Mouse (Mus musculus): ENCODE results near the gene Arhgap45. TPM values are rescaled to one million over a fixed set of nuclear protein-coding genes. Genes with fewer than 3 reads are reported as not detected.

The Arhgap45 gene
- polyA plus RNA-seq, 1 experiment = 0.53 TPM

DNA sequence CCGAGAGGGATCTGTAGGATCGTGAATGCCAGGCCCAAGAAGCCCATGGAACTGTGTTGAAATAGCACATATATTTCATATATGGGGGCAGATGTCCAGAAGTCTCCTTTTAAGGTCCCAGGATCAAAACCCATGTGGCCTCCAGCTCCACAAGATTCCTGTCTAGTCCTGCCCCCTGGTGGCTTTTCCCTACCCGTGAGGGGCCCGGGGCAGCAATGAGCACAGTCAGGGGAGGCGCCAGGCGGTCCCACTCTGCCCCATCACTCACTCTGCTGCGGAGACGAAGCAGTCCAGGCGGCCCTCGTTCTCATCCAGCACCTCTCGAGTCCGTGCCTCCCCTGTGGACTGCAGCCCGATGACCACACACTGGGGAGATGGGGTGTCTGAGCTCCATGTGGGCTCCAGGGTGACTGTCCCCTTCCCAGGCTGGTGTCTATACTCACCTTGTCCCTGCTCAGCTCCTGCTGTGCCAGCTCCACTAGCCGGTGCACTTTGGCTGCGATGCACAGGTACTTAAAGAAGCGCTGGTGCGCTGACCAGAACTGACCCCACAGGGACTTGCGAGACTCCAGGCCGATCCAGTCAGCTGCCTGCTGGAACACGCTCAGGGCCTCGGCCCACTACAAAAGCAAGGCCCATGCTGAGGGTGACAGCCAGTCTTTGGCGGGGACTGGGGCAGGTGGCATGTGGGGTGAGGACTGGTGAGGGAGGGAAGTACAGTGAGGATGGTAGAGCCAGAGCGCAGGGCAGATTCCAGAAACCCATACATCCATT, 47.6 kb downstream of the Arhgap45 start:
- Histone ChIP-seq H3K79me2 (ENCODE audit: control insufficient read depth, insufficient read depth) (no peaks in the 10 kb centered on the region), H3K36me3 (ENCODE audit: control insufficient read depth, insufficient read depth) (peaks cover 12% of the 10 kb centered on the region), H3K4me3 (no peak overlapping the region), H3K27me3 (ENCODE audit: control insufficient read depth, insufficient read depth, insufficient read length) (no peaks in the 10 kb centered on the region), H3ac (ENCODE audit: control insufficient read depth, insufficient read length) (no peak overlapping the region), H3K4me2 (ENCODE audit: low read depth) (no peak overlapping the region)
- TF ChIP-seq POLR2AphosphoS2 (IDR thresholded peaks at IDR 0.05; ENCODE audit: insufficient read length, low read depth) (no peak), MYOD1 (IDR thresholded peaks at IDR 0.05; ENCODE audit: control insufficient read depth in 1 of 3, insufficient read length in 2 of 3, low read depth in 2 of 3) (no peak), USF1 (IDR thresholded peaks at IDR 0.05; ENCODE audit: low read depth) (no peak), POLR2A (IDR thresholded peaks at IDR 0.05; ENCODE audit: insufficient read length, low read depth) (no peak), CEBPB (IDR thresholded peaks at IDR 0.05; ENCODE audit: insufficient read depth, poor library complexity, severe bottlenecking) (no peak), TCF12 (IDR thresholded peaks at IDR 0.05; ENCODE audit: insufficient read depth, poor library complexity, severe bottlenecking) (no peak), E2F4 (IDR thresholded peaks at IDR 0.05; ENCODE audit: insufficient read depth) (no peak), TCF3 (IDR thresholded peaks at IDR 0.05; ENCODE audit: insufficient read length, low read depth) (no peak), SRF (IDR thresholded peaks at IDR 0.05; ENCODE audit: control insufficient read depth, insufficient read length, low read depth) (no peak), MAX (IDR thresholded peaks at IDR 0.05; ENCODE audit: low read depth) (no peak), REST (IDR thresholded peaks at IDR 0.05; ENCODE audit: insufficient read depth, insufficient read length) (no peak), MYOG (IDR thresholded peaks at IDR 0.05; ENCODE audit: control insufficient read depth in 1 of 3, insufficient read depth in 1 of 3, insufficient read length in 2 of 3, low read depth in 2 of 3) (no peak)

DNA sequence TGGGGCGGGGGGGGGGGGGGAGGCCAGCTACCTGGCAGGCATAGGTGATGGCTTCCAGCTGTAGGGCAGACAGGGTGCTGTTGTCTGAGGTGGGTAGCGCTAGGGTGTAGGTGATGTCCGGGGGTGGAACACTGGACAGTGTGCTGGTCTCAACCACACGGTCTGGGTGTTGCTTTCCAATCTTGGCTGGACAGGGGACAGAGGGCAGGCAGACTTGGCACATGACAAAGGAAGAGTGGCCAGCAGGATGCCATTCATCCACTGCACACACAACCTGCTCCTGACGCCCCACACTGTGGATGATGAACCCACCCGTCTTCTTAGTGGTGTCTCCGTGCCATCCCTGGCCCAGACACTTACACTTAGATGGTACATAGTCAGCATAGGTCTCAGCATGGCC, 52.8 kb downstream of the Arhgap45 start:
- Histone ChIP-seq H3ac (ENCODE audit: control insufficient read depth, insufficient read length) (no peak overlapping the region), H3K27me3 (ENCODE audit: control insufficient read depth, insufficient read depth, insufficient read length) (no peaks in the 10 kb centered on the region), H3K79me2 (ENCODE audit: control insufficient read depth, insufficient read depth) (no peaks in the 10 kb centered on the region), H3K4me2 (ENCODE audit: low read depth) (no peak overlapping the region), H3K36me3 (ENCODE audit: control insufficient read depth, insufficient read depth) (peaks cover 7% of the 10 kb centered on the region), H3K4me3 (no peak overlapping the region)
- TF ChIP-seq REST (IDR thresholded peaks at IDR 0.05; ENCODE audit: insufficient read depth, insufficient read length) (no peak), E2F4 (IDR thresholded peaks at IDR 0.05; ENCODE audit: insufficient read depth) (no peak), USF1 (IDR thresholded peaks at IDR 0.05; ENCODE audit: low read depth) (no peak), TCF12 (IDR thresholded peaks at IDR 0.05; ENCODE audit: insufficient read depth, poor library complexity, severe bottlenecking) (no peak), TCF3 (IDR thresholded peaks at IDR 0.05; ENCODE audit: insufficient read length, low read depth) (no peak), MYOG (IDR thresholded peaks at IDR 0.05; ENCODE audit: control insufficient read depth in 1 of 3, insufficient read depth in 1 of 3, insufficient read length in 2 of 3, low read depth in 2 of 3) (no peak), MAX (IDR thresholded peaks at IDR 0.05; ENCODE audit: low read depth) (no peak), CEBPB (IDR thresholded peaks at IDR 0.05; ENCODE audit: insufficient read depth, poor library complexity, severe bottlenecking) (no peak), SRF (IDR thresholded peaks at IDR 0.05; ENCODE audit: control insufficient read depth, insufficient read length, low read depth) (no peak), POLR2AphosphoS2 (IDR thresholded peaks at IDR 0.05; ENCODE audit: insufficient read length, low read depth) (no peak), POLR2A (IDR thresholded peaks at IDR 0.05; ENCODE audit: insufficient read length, low read depth) (no peak)

DNA sequence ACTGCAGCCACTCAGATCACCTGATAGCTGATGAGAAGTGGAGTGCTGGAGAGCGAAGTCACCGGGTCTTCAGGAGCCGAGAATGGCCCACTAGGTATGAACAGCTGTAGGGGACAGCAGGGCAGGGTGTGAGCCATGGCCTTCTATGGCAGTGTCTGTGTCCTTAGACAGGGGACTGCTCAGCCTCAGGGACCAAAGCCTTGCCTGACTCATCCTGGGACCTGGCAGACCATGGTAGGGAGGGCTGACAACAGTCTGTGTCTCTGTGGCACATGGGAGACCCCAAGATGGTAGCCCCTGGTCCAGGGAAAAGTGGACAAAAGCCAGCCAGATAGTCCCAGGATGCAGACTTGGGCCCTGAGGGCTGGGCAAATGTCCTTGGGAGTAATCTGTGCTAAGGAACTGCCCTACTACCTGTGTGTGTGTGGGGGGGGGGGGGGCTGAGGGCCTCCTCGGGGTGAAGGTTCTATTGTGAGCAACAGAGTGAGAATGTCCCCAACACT, 53.5 kb downstream of the Arhgap45 start:
- TF ChIP-seq MYOG (IDR thresholded peaks at IDR 0.05; ENCODE audit: control insufficient read depth in 1 of 3, insufficient read depth in 1 of 3, insufficient read length in 2 of 3, low read depth in 2 of 3) (no peak), E2F4 (IDR thresholded peaks at IDR 0.05; ENCODE audit: insufficient read depth) (no peak), USF1 (IDR thresholded peaks at IDR 0.05; ENCODE audit: low read depth) (no peak), MAX (IDR thresholded peaks at IDR 0.05; ENCODE audit: low read depth) (no peak), REST (IDR thresholded peaks at IDR 0.05; ENCODE audit: insufficient read depth, insufficient read length) (no peak), TCF12 (IDR thresholded peaks at IDR 0.05; ENCODE audit: insufficient read depth, poor library complexity, severe bottlenecking) (no peak), POLR2AphosphoS2 (IDR thresholded peaks at IDR 0.05; ENCODE audit: insufficient read length, low read depth) (no peak), SRF (IDR thresholded peaks at IDR 0.05; ENCODE audit: control insufficient read depth, insufficient read length, low read depth) (peak; percentile 44)
- no peaks in the 10 kb centered on the region for H3K79me2 ChIP-seq (ENCODE audit: control insufficient read depth, insufficient read depth)
- peaks cover 3% of the 10 kb centered on the region for H3K36me3 ChIP-seq (ENCODE audit: control insufficient read depth, insufficient read depth)
- no peak overlapping the region for H3ac ChIP-seq (ENCODE audit: control insufficient read depth, insufficient read length)
- H3K4me3 ChIP-seq = no peak overlapping the region
- no peak overlapping the region for H3K4me2 ChIP-seq (ENCODE audit: low read depth)
- H3K27me3 ChIP-seq (ENCODE audit: control insufficient read depth, insufficient read depth, insufficient read length) = no peaks in the 10 kb centered on the region

DNA sequence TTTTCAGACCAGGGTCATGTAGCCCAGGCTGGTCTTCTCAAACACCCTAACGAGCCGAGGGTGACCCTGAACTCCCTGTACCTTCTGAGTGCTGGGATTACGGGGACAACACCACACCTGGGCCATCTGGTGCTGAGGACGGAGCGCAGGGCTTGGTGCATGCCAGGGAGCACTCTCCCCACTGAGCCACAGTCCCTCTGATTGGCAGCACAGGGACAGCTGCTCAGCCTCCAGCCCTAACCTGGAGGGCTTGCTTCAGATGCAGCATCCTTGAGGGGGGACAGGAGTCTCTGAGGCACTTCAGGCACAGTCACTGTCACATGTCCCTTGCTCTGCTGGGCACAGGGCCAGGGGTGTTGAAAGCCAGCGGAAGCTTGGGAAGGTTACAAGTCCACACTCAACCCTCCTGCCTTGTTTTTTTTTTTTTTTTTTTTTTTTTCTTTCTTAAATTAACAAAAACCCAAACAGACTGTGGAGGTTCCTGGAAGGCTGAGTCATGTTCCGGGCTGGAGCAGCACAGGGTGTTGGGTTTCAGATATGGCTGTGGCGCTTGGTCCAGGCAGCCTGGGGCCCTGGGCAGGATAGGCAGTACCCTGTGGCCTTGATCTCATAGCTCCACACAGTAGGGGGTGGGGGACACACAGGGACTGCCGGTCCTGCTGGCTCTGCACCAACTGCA, 54.5 kb downstream of the Arhgap45 start:
- Histone ChIP-seq H3K4me3 (no peak overlapping the region), H3ac (ENCODE audit: control insufficient read depth, insufficient read length) (no peak overlapping the region), H3K79me2 (ENCODE audit: control insufficient read depth, insufficient read depth) (no peaks in the 10 kb centered on the region), H3K27me3 (ENCODE audit: control insufficient read depth, insufficient read depth, insufficient read length) (no peaks in the 10 kb centered on the region), H3K4me2 (ENCODE audit: low read depth) (peak overlapping the region; percentile 69), H3K36me3 (ENCODE audit: control insufficient read depth, insufficient read depth) (no peaks in the 10 kb centered on the region)
- TF ChIP-seq E2F4 (IDR thresholded peaks at IDR 0.05; ENCODE audit: insufficient read depth) (no peak), MAX (IDR thresholded peaks at IDR 0.05; ENCODE audit: low read depth) (no peak), TCF12 (IDR thresholded peaks at IDR 0.05; ENCODE audit: insufficient read depth, poor library complexity, severe bottlenecking) (peak; percentile 3), SRF (IDR thresholded peaks at IDR 0.05; ENCODE audit: control insufficient read depth, insufficient read length, low read depth) (no peak), TCF3 (IDR thresholded peaks at IDR 0.05; ENCODE audit: insufficient read length, low read depth) (no peak), MYOG (IDR thresholded peaks at IDR 0.05; ENCODE audit: control insufficient read depth in 1 of 3, insufficient read depth in 1 of 3, insufficient read length in 2 of 3, low read depth in 2 of 3) (peak in 2 of 3 experiments; percentile 29 to 95), POLR2A (IDR thresholded peaks at IDR 0.05; ENCODE audit: insufficient read length, low read depth) (no peak), USF1 (IDR thresholded peaks at IDR 0.05; ENCODE audit: low read depth) (peak; percentile 65), REST (IDR thresholded peaks at IDR 0.05; ENCODE audit: insufficient read depth, insufficient read length) (no peak), POLR2AphosphoS2 (IDR thresholded peaks at IDR 0.05; ENCODE audit: insufficient read length, low read depth) (no peak), CEBPB (IDR thresholded peaks at IDR 0.05; ENCODE audit: insufficient read depth, poor library complexity, severe bottlenecking) (0 out of 2 replicates have a peak, but pooled peaks have one; percentile 40), MYOD1 (IDR thresholded peaks at IDR 0.05; ENCODE audit: control insufficient read depth in 1 of 3, insufficient read length in 2 of 3, low read depth in 2 of 3) (peak in 1 of 3 experiments; percentile 97)

Measured in myocyte (in vitro differentiated cells).